Mouse (Mus musculus) intestine, embryonic 14.5 days (tissue): ENCODE data around the gene Drd4. TPM values are rescaled to one million over a fixed set of nuclear protein-coding genes. Genes with fewer than 3 reads are reported as not detected.

ENCODE experiments used
- ATAC-seq: fragments of 200-750 bp; cut with Nextera tagmentation; replicated peaks from 2 replicates; pipeline ENCODE4 v1.8.0; 2017; ENCODE audit warnings: low read depth, moderate number of reproducible peaks, moderate TSS enrichment, moderate library complexity; ENCODE audit not compliant: low FRiP score, low TSS enrichment
- DNase-seq: peaks from one replicate; pipeline ENCODE4 v3.0.0-alpha.2; 2018; ENCODE audit warnings: low spot score
- H3K27ac ChIP-seq: fragments of 300-500 bp; sonication (generic); 2 replicates; pipeline ENCODE4 v1.5.1; 2014; ENCODE audit warnings: low read depth, mild to moderate bottlenecking, control low read depth
- H3K27me3 ChIP-seq: fragments of 300-500 bp; sonication (generic); replicated peaks from 2 replicates; pipeline ENCODE4 v1.6.1; 2014; ENCODE audit warnings: low read length, control low read depth; ENCODE audit not compliant: control insufficient read depth, insufficient read depth
- H3K36me3 ChIP-seq: fragments of 300-500 bp; sonication (generic); 2 replicates; pipeline ENCODE4 v1.6.1; 2014; ENCODE audit warnings: low read length, control low read depth; ENCODE audit not compliant: control insufficient read depth, insufficient read depth
- H3K4me1 ChIP-seq: fragments of 300-500 bp; sonication (generic); replicated peaks from 2 replicates; pipeline ENCODE4 v1.6.1; 2014; ENCODE audit warnings: low read length, control low read depth, mixed read lengths; ENCODE audit not compliant: control insufficient read depth, insufficient read depth
- H3K4me2 ChIP-seq: fragments of 300-500 bp; sonication (generic); 2 replicates; pipeline ENCODE4 v1.6.1; 2014; ENCODE audit warnings: low read length
- H3K4me3 ChIP-seq: fragments of 300-500 bp; sonication (generic); 2 replicates; pipeline ENCODE4 v1.5.1; 2014; ENCODE audit warnings: low read depth, low read length, control low read depth, mixed read lengths
- H3K9ac ChIP-seq: fragments of 300-500 bp; sonication (generic); 2 replicates; pipeline ENCODE4 v1.6.1; 2014; ENCODE audit warnings: mild to moderate bottlenecking, low read length
- H3K9me3 ChIP-seq: fragments of 300-500 bp; sonication (generic); 2 replicates; pipeline ENCODE4 v1.6.1; 2016; ENCODE audit warnings: low read length, control low read depth; ENCODE audit not compliant: control insufficient read depth
- WGBS: fragments of 180-500 bp; shearing (Covaris S2); extraction: QIAGEN DNeasy Blood & Tissue Kit; methylation state at CpG from one replicate; pipeline ENCODE4 v1.1.7; 2014; 5-methylcytosine and 5-hydroxymethylcytosine counted together
- polyA plus RNA-seq: library from polyadenylated mRNA; unstranded; fragments of >200 nt; fragmentation: Nextera tagmentation; extraction: Ambion mirVana; gene quantifications from 2 replicates; pipeline ENCODE4 v1.2.1, GENCODE M21; 2014

Drd4 gene
- polyA plus RNA-seq, 1 experiment from 2014 or later: 0.93 TPM

GRCm38 (mm10) chr7:141343696-141344095, 51.9 kb downstream of the Drd4 start:
- Histone ChIP-seq H3K4me3 (no peak overlapping the region), H3K36me3 (no peaks in the 10 kb centered on the region), H3K4me2 (no peak overlapping the region), H3K27me3 (no peaks in the 10 kb centered on the region), H3K9ac (no peak overlapping the region), H3K9me3 (no peaks in the 10 kb centered on the region), H3K27ac (no peak overlapping the region), H3K4me1 (no peaks in the 10 kb centered on the region; the same call in none of the 2 replicates)
- DNase-seq: no peak
- 58% methylated on average over 7 of the region's 7 CpGs for WGBS
- no peak for ATAC-seq

- no peaks in the 10 kb centered on the region for H3K27me3 ChIP-seq
- ATAC-seq: no peak
- H3K27ac ChIP-seq: no peak overlapping the region
- H3K9ac ChIP-seq: no peak overlapping the region
- H3K36me3 ChIP-seq: no peaks in the 10 kb centered on the region
- no peak for DNase-seq
- no peaks in the 10 kb centered on the region for H3K9me3 ChIP-seq
- no peaks in the 10 kb centered on the region; the same call in 1 of the 2 replicates for H3K4me1 ChIP-seq
- no peak overlapping the region for H3K4me3 ChIP-seq
- WGBS: 91% methylated on average over 5 of the region's 5 CpGs
- no peak overlapping the region for H3K4me2 ChIP-seq
Observed at GRCm38 (mm10) chr7:141344787-141345186, 53.0 kb downstream of the Drd4 start.

Other genes with a start within 250 kb of the Drd4 start
- gene B4galnt4, start 230.9 kb upstream of the Drd4 start, polyA plus RNA-seq: 9.2 and 13.6 TPM in 2 replicates
- 11.6 and 14.7 TPM in 2 replicates for gene Pkp3, start 213.8 kb upstream of the Drd4 start, polyA plus RNA-seq
- 10.6 and 11.2 TPM in 2 replicates for gene Sigirr, start 191.4 kb upstream of the Drd4 start, polyA plus RNA-seq
- gene Ano9, start 174.2 kb upstream of the Drd4 start, polyA plus RNA-seq: 18.5 and 20.3 TPM in 2 replicates
- 62.6 and 63.9 TPM in 2 replicates for gene Ptdss2, start 169.6 kb upstream of the Drd4 start, polyA plus RNA-seq
- gene Rnh1, start 119.1 kb upstream of the Drd4 start, polyA plus RNA-seq: 121 and 123 TPM in 2 replicates
- gene Hras, start 98.0 kb upstream of the Drd4 start, polyA plus RNA-seq: 72.6 and 96.6 TPM in 2 replicates
- gene Lrrc56, start 97.8 kb upstream of the Drd4 start, polyA plus RNA-seq: 3.9 and 4.9 TPM in 2 replicates
- gene Lmntd2, start 77.9 kb upstream of the Drd4 start, polyA plus RNA-seq: 2.7 and 2.8 TPM in 2 replicates
- 60.3 and 61.4 TPM in 2 replicates for gene Rassf7, start 76.1 kb upstream of the Drd4 start, polyA plus RNA-seq
- 73.3 and 80.7 TPM in 2 replicates for gene Phrf1, start 63.2 kb upstream of the Drd4 start, polyA plus RNA-seq
- gene Irf7, start 25.5 kb upstream of the Drd4 start, polyA plus RNA-seq: 2.7 and 3.1 TPM in 2 replicates
- 31.9 and 36.8 TPM in 2 replicates for gene Cdhr5, start 15.2 kb upstream of the Drd4 start, polyA plus RNA-seq
- gene Sct, start 12.9 kb upstream of the Drd4 start, polyA plus RNA-seq: 136 and 201 TPM in 2 replicates
- gene Deaf1, start 35.7 kb downstream of the Drd4 start, polyA plus RNA-seq: 86.2 and 90.9 TPM in 2 replicates
- 23.1 and 27.0 TPM in 2 replicates for gene Tmem80, start 35.7 kb downstream of the Drd4 start, polyA plus RNA-seq
- 49.4 and 61.2 TPM in 2 replicates for gene Eps8l2, start 46.9 kb downstream of the Drd4 start, polyA plus RNA-seq
- 339 and 344 TPM in 2 replicates for gene Taldo1, start 100.2 kb downstream of the Drd4 start, polyA plus RNA-seq
- 49.2 and 56.2 TPM in 2 replicates for gene Gatd1, start 122.1 kb downstream of the Drd4 start, polyA plus RNA-seq
- 1.5 and 1.8 TPM in 2 replicates for gene Cend1, start 137.5 kb downstream of the Drd4 start, polyA plus RNA-seq
- gene Slc25a22, start 145.9 kb downstream of the Drd4 start, polyA plus RNA-seq: 34.7 and 35.3 TPM in 2 replicates
- 10.6 and 11.5 TPM in 2 replicates for gene Pidd1, start 152.0 kb downstream of the Drd4 start, polyA plus RNA-seq
- gene Rplp2, start 155.4 kb downstream of the Drd4 start, polyA plus RNA-seq: 1,554 and 1,709 TPM in 2 replicates
- 24.6 and 30.2 TPM in 2 replicates for gene Pnpla2, start 163.2 kb downstream of the Drd4 start, polyA plus RNA-seq
- gene Cracr2b, start 169.1 kb downstream of the Drd4 start, polyA plus RNA-seq: 13.8 and 14.0 TPM in 2 replicates
- gene Cd151, start 175.4 kb downstream of the Drd4 start, polyA plus RNA-seq: 73.4 and 73.5 TPM in 2 replicates
- gene Polr2l, start 183.1 kb downstream of the Drd4 start, polyA plus RNA-seq: 67.7 and 73.4 TPM in 2 replicates
- gene Tspan4, start 183.2 kb downstream of the Drd4 start, polyA plus RNA-seq: 75.1 and 83.9 TPM in 2 replicates
- 39.0 and 42.1 TPM in 2 replicates for gene Chid1, start 247.9 kb downstream of the Drd4 start, polyA plus RNA-seq